Mouse (Mus musculus) heart, adult 2 months (tissue): ENCODE measurements around the gene Sh3rf3.

Experiments used
- CTCF ChIP-seq: fragments of 200-600 bp; IDR thresholded peaks from 2 replicates; pipeline ENCODE4 v1.8.1; 2022; ENCODE audit warnings: antibody characterized with exemption, mild to moderate bottlenecking, moderate library complexity
- EP300 ChIP-seq: fragments of 200-500 bp; IDR thresholded peaks from 2 replicates; pipeline ENCODE4 v1.6.1; 2011; ENCODE audit warnings: low read depth, low read length, control low read depth; ENCODE audit not compliant: insufficient read depth

DNA sequence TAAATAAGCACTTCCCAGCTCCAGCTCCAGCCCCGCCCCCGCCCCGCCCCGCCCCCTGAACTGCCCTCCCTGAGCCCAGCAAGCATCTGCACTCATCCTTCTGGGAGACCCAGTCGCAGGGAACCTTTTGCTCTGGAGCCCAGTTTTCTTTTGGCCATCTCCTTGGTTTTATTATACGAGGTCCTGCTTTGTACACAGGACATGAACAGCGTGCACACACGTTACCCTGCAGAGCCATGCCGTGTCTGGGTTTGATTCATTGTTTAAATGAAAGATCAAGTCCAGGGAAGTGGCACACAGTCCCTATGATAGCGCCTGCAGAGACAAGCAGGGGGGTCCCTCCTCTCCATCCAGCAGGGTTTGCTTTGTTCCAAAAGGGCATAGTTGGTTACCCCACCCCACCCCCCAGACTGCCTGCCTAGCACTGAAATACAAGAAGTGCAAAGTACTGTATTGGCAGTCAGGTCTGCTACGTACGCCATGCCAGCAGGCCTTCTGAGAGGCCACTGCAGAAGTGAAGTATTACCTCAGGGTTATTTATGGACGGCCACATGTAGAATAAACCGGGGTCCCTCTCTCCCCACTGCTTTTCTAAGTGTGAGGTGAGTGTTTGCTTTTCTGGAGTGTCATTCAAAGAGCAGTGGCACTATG is 41.5 kb downstream of the Sh3rf3 start:
- TF ChIP-seq EP300: no peak
- TF ChIP-seq CTCF: no peak
